Mouse (Mus musculus) lung, postnatal 0 days (tissue): ENCODE measurements around the gene P4hb.

ENCODE experiments used
- CTCF ChIP-seq: IDR thresholded peaks from 2 replicates; pipeline ENCODE4 v1.5.1; 2016; ENCODE audit warnings: antibody characterized with exemption, mild to moderate bottlenecking
- EP300 ChIP-seq: IDR thresholded peaks from 2 replicates; pipeline ENCODE4 v1.6.1; 2016; ENCODE audit warnings: antibody characterized with exemption, mild to moderate bottlenecking, control low read depth

- TF ChIP-seq CTCF (peak; percentile 20; the same call in 1 of the 2 replicates), EP300 (no peak)
Observed at GRCm38 (mm10) chr11:120598283-120598989, 25.4 kb upstream of the P4hb start, which contains the start of the genes Alyref and Anapc11.
